Mouse (Mus musculus): ENCODE measurements around the gene Gm2956. TPM values are rescaled to one million over a fixed set of nuclear protein-coding genes. Genes with fewer than 3 reads are reported as not detected.
"Not testable (repeated sequence)": the region's sequence is repeated elsewhere in the genome, so short reads cannot be mapped to it uniquely, and the experiment has no call there.

Gm2956 gene
- not detected in 2 replicates for polyA plus RNA-seq (2016; fragmentation: Nextera tagmentation; extraction: Ambion mirVana)

DNA sequence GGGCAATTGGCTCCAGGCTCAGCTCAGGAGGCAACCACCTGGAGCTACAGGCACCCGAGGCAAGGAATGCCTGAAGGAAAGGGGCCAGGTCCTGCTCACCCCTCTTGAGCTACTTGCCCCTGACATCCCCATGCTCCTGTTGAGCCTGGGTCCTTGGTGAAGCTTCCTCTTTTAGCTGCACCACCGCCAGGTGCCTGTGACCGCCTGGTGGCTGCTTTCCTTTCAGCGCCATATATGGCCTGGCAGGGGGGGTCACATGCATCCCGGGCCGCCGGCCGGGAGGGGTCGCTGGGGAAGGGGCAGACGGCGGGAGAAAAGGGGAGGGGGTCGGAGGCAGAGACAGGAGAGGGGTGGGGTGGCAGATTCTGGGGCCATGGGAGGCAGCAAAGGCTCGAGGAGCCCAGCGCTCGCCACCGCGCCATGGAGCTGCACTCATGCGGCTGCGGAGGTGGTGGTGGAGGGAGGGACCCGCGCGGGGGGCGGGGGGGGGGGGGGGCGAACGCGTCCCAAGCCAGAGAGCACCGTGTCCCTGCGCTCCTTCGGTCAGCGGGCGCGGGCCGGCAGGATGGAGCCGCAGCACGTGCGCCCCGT is at the start of gene Gm2956:
Gm2956 (plus strand) TSS at position 541 of the 591 bp plus-strand sequence.
- H3K4me1 ChIP-seq; H3K9me3 ChIP-seq; H3K36me3 ChIP-seq (replicated peaks); DNase-seq (ENCODE audit: low spot score); H3K27me3 ChIP-seq (replicated peaks; ENCODE audit: low read depth, poor library complexity, severe bottlenecking): not testable (repeated sequence)
- Histone ChIP-seq H3K27ac (replicated peaks) (peak within 1 kb of the TSS; percentile 80), H3K4me3 (peak within 1 kb of the TSS; percentile 54)
- 0% methylated on average over 4 of the region's 37 CpGs for WGBS

DNA sequence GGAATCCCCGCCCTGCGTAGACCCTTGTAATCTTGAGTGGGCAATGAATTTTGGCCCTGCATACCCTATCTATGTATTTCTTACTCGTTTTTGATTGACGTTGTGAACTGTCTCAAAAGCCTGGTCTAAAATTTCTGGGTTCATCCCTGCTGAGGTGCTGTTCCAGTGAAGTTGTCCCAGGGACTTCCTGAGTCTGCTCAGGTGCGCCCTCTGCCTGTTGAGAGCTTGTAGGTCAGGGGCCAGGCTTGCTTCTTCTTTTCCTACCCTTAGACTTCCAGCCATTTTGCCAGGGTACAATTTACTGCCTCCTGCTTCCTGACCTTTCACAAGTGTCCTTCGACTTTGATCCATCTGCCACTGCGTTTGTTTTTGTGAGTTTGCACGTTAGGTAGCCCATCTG is 979 bp downstream of the Gm2956 start:
- not testable (repeated sequence) for H3K4me1 ChIP-seq; H3K36me3 ChIP-seq (replicated peaks); H3K27me3 ChIP-seq (replicated peaks; ENCODE audit: low read depth, poor library complexity, severe bottlenecking); H3K9me3 ChIP-seq; DNase-seq (ENCODE audit: low spot score); H3K27ac ChIP-seq (replicated peaks); H3K4me3 ChIP-seq
- WGBS: 1% methylated on average over 7 of the region's 8 CpGs

DNA sequence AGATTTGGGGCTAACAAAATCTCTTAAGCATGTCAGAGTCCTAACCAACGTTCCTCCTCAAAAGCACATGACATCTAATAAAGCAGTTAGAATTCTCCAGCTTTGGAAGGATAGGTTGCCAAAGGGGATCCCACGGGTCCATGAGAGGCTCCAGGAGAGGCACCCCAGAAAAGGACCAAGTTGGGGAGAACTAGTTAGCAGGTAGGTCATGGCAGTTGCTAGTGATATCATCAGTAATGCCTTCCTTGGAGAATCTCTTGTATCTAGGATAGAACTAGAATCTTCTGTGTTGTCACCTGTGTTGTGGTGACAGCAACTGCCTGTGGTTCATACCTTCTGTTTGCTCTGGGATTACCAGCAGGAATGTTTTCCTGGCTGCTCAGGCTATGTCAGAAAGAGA is 62.4 kb downstream of the Gm2956 start, which contains the start of gene Gm10413:
Gm10413 (plus strand) TSS at position 301 of the 400 bp plus-strand sequence.
- not testable (repeated sequence) for H3K27ac ChIP-seq (replicated peaks); H3K27me3 ChIP-seq (replicated peaks; ENCODE audit: low read depth, poor library complexity, severe bottlenecking); H3K4me1 ChIP-seq; H3K9me3 ChIP-seq; H3K4me3 ChIP-seq; H3K36me3 ChIP-seq (replicated peaks); DNase-seq (ENCODE audit: low spot score)
- no CpG with 5 or more reads among the region's 2 CpGs for WGBS

Other genes starting within 250 kb of the Gm2956 start
- not detected in 2 replicates for gene Gm10340, start 198.6 kb upstream of the Gm2956 start, polyA plus RNA-seq (2016; fragmentation: Nextera tagmentation; extraction: Ambion mirVana)
- not detected in 2 replicates for gene Gm5795, start 144.4 kb upstream of the Gm2956 start, polyA plus RNA-seq (2016; fragmentation: Nextera tagmentation; extraction: Ambion mirVana)
- 13.9 and 14.6 TPM in 2 replicates for gene D830030K20Rik, start 124.1 kb upstream of the Gm2956 start, polyA plus RNA-seq (2016; fragmentation: Nextera tagmentation; extraction: Ambion mirVana)
- not detected in 2 replicates for gene Gm10413, start 62.5 kb downstream of the Gm2956 start, polyA plus RNA-seq (2016; fragmentation: Nextera tagmentation; extraction: Ambion mirVana)
- 1.9 and 2.0 TPM in 2 replicates for gene Gm10409, start 80.0 kb downstream of the Gm2956 start, polyA plus RNA-seq (2016; fragmentation: Nextera tagmentation; extraction: Ambion mirVana)
- 1.4 and 2.0 TPM in 2 replicates for gene Gm3005, start 95.5 kb downstream of the Gm2956 start, polyA plus RNA-seq (2016; fragmentation: Nextera tagmentation; extraction: Ambion mirVana)
- not detected in 2 replicates for gene Gm10408, start 116.8 kb downstream of the Gm2956 start, polyA plus RNA-seq (2016; fragmentation: Nextera tagmentation; extraction: Ambion mirVana)

Measured in embryonic facial prominence, embryonic 10.5 days (tissue).